Mouse (Mus musculus) left cerebral cortex, postnatal 36 days (tissue): ENCODE data around the gene Klhl8. TPM values are rescaled to one million over a fixed set of nuclear protein-coding genes. Genes with fewer than 3 reads are reported as not detected.
A peak's percentile ranks its signal among the peaks of the same experiment; 100 is the strongest.

Source experiments
- DNase-seq, 2 experiments: peaks; one replicate each; pipeline ENCODE4 v3.0.0; 2021 to 2022; ENCODE audit warnings: low spot score in 2 of 2, mixed read lengths in 1 of 2
- intact Hi-C: fragments of 180-260 bp; cut with DNase I; formaldehyde crosslinking; loops from one replicate; pipeline ENCODE4 v1.15.1; 2025
- total RNA-seq, 2 experiments: library from RNA; stranded (reverse); gene quantifications; 2 replicates each; pipeline ENCODE4 v1.2.3; 2021

The Klhl8 gene
- total RNA-seq, 2 experiments from 2014 or later: 33.0 to 34.4 TPM

GRCm38 (mm10) chr5:103819674-103820073, 91.4 kb downstream of the Klhl8 start:
- intact Hi-C loops: loop anchor here (5.0 kb wide), 4 partner anchors 37 to 462 kb away; no protein-coding TSS in a partner anchor
- no peak for DNase-seq

- DNase-seq: no peak
Observed at GRCm38 (mm10) chr5:103818602-103819001, 92.5 kb downstream of the Klhl8 start.

GRCm38 (mm10) chr5:103817754-103818153, 93.3 kb downstream of the Klhl8 start:
- peak; percentile 61 to 68 for DNase-seq
- intact Hi-C loops: loop anchor here (5.0 kb wide), 4 partner anchors 35 to 460 kb away; no protein-coding TSS in a partner anchor

More at GRCm38 (mm10) chr5:103818602-103819001, 92.5 kb downstream of the Klhl8 start:
- intact Hi-C loops: loop anchor here (5.0 kb wide), 4 partner anchors 36 to 461 kb away; no protein-coding TSS in a partner anchor

GRCm38 (mm10) chr5:103816718-103817117, 94.3 kb downstream of the Klhl8 start:
- intact Hi-C loops: loop anchor here (5.0 kb wide), 4 partner anchors 34 to 459 kb away; no protein-coding TSS in a partner anchor
- DNase-seq: no peak

- no peak for DNase-seq
- intact Hi-C loops: loop anchor here (5.0 kb wide), 4 partner anchors 33 to 458 kb away; no protein-coding TSS in a partner anchor
Observed at GRCm38 (mm10) chr5:103815249-103815617, 95.8 kb downstream of the Klhl8 start.

- no peak for DNase-seq
- intact Hi-C loops: loop anchor here (5.0 kb wide), 4 partner anchors 32 to 457 kb away; no protein-coding TSS in a partner anchor
Observed at GRCm38 (mm10) chr5:103814551-103815248, 96.4 kb downstream of the Klhl8 start.

- intact Hi-C loops: no loop called here
- no peak for DNase-seq
Observed at GRCm38 (mm10) chr5:103813997-103814542, 97.0 kb downstream of the Klhl8 start.

- DNase-seq: no peak
- intact Hi-C loops: no loop called here
Observed at GRCm38 (mm10) chr5:103813291-103813690, 97.8 kb downstream of the Klhl8 start.

Other genes starting within 250 kb of the Klhl8 start
- 10 to 100 TPM; 10.9 to 13.5 TPM for gene Aff1, start 218.9 kb downstream of the Klhl8 start, total RNA-seq
- gene Hsd17b13, start 66.2 kb upstream of the Klhl8 start, total RNA-seq: under 1 TPM; 0.30 to 0.72 TPM
- 10 to 100 TPM; 42.5 to 46.7 TPM for gene Hsd17b11, start 110.7 kb upstream of the Klhl8 start, total RNA-seq
- 10 to 100 TPM; 55.7 to 66.0 TPM for gene Nudt9, start 135.0 kb upstream of the Klhl8 start, total RNA-seq
- 1 to 10 TPM in 1 of 2 experiments, not detected in 1; 1.0 TPM for gene Gm17660, start 166.3 kb upstream of the Klhl8 start, total RNA-seq
- 1,000 to 10,000 TPM; 1,441 to 1,623 TPM for gene Sparcl1, start 202.5 kb upstream of the Klhl8 start, total RNA-seq